Mouse (Mus musculus): Measurements from ENCODE around the gene Olfr1016. TPM values are rescaled to one million over a fixed set of nuclear protein-coding genes. Genes with fewer than 3 reads are reported as not detected.

The Olfr1016 gene
- polyA plus RNA-seq, 1 experiment from 2014 or later, result not detected

- DNase-seq (ENCODE audit: low spot score) (no peak), ATAC-seq (ENCODE audit: low FRiP score, low TSS enrichment) (no peak)
- Histone ChIP-seq H3K4me1 (replicated peaks; ENCODE audit: control insufficient read depth, insufficient read depth) (no peaks in the 10 kb centered on the region), H3K9me3 (ENCODE audit: control insufficient read depth, low read length) (no peaks in the 10 kb centered on the region), H3K9ac (ENCODE audit: low read length) (no peak within 1 kb of the TSS), H3K27me3 (ENCODE audit: control insufficient read depth, insufficient read depth, low read length) (no peaks in the 10 kb centered on the region), H3K36me3 (ENCODE audit: control insufficient read depth, insufficient read depth, low read length) (no peaks in the 10 kb centered on the region), H3K4me3 (ENCODE audit: low read depth, low read length) (no peak within 1 kb of the TSS), H3K4me2 (replicated peaks; ENCODE audit: low read depth) (no peak within 1 kb of the TSS), H3K27ac (replicated peaks) (no peak within 1 kb of the TSS)
- TF ChIP-seq EP300 (optimal IDR thresholded peaks at IDR 0.05) (no peak), CTCF (IDR thresholded peaks at IDR 0.05; ENCODE audit: low read depth) (no peak)
Measured at GRCm38 (mm10) chr2:85781717-85782116, 20.6 kb downstream of the Olfr1016 start, which contains the start of gene Olfr1015. Olfr1015 (plus strand) TSS chr2:85782017.

GRCm38 (mm10) chr2:85772413-85772812 lies 29.9 kb downstream of the Olfr1016 start, which contains the start of gene Olfr1014:
Olfr1014 (plus strand) TSS chr2:85772713.
- Histone ChIP-seq H3K4me2 (replicated peaks; ENCODE audit: low read depth) (no peak within 1 kb of the TSS), H3K9me3 (ENCODE audit: control insufficient read depth, low read length) (no peaks in the 10 kb centered on the region), H3K27me3 (ENCODE audit: control insufficient read depth, insufficient read depth, low read length) (no peaks in the 10 kb centered on the region), H3K4me3 (ENCODE audit: low read depth, low read length) (no peak within 1 kb of the TSS), H3K9ac (ENCODE audit: low read length) (no peak within 1 kb of the TSS), H3K27ac (replicated peaks) (no peak within 1 kb of the TSS), H3K36me3 (ENCODE audit: control insufficient read depth, insufficient read depth, low read length) (no peaks in the 10 kb centered on the region), H3K4me1 (replicated peaks; ENCODE audit: control insufficient read depth, insufficient read depth) (no peaks in the 10 kb centered on the region)
- TF ChIP-seq EP300 (optimal IDR thresholded peaks at IDR 0.05), result no peak
- no peak for TF ChIP-seq CTCF (IDR thresholded peaks at IDR 0.05; ENCODE audit: low read depth)
- DNase-seq (ENCODE audit: low spot score), result no peak
- ATAC-seq (ENCODE audit: low FRiP score, low TSS enrichment), result no peak

DNA sequence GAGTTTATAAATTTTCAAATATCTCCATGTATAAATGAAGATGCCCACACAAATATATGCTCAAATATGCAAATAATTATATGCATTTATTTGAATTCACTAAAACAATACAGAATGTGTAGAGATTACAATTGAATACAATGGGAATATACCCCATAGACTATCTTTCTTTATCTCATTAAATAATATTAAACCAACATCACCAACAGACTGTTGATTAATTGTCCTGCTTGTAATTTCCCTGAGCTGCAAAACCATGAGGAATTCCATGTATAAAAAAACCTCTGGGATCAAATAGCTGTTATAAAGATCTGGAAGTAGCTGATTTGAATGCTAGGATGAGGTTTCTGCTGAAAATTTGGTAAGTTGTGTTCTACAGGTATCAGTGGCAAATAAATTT lies 35.5 kb downstream of the Olfr1016 start, which contains the start of gene Olfr1013:
TSS of gene Olfr1013 (plus strand) at position 301 of the 400 bp plus-strand sequence.
- H3K4me1 ChIP-seq (replicated peaks; ENCODE audit: control insufficient read depth, insufficient read depth), result no peaks in the 10 kb centered on the region
- no peak within 1 kb of the TSS for H3K4me3 ChIP-seq (ENCODE audit: low read depth, low read length)
- DNase-seq (ENCODE audit: low spot score) (no peak), ATAC-seq (ENCODE audit: low FRiP score, low TSS enrichment) (no peak)
- H3K4me2 ChIP-seq (replicated peaks; ENCODE audit: low read depth), result no peak within 1 kb of the TSS
- H3K9ac ChIP-seq (ENCODE audit: low read length), result no peak within 1 kb of the TSS
- H3K27ac ChIP-seq (replicated peaks), result no peak within 1 kb of the TSS
- no peaks in the 10 kb centered on the region for H3K27me3 ChIP-seq (ENCODE audit: control insufficient read depth, insufficient read depth, low read length)
- H3K36me3 ChIP-seq (ENCODE audit: control insufficient read depth, insufficient read depth, low read length), result no peaks in the 10 kb centered on the region
- TF ChIP-seq EP300 (optimal IDR thresholded peaks at IDR 0.05) (no peak), CTCF (IDR thresholded peaks at IDR 0.05; ENCODE audit: low read depth) (no peak)
- no peaks in the 10 kb centered on the region for H3K9me3 ChIP-seq (ENCODE audit: control insufficient read depth, low read length)

DNA sequence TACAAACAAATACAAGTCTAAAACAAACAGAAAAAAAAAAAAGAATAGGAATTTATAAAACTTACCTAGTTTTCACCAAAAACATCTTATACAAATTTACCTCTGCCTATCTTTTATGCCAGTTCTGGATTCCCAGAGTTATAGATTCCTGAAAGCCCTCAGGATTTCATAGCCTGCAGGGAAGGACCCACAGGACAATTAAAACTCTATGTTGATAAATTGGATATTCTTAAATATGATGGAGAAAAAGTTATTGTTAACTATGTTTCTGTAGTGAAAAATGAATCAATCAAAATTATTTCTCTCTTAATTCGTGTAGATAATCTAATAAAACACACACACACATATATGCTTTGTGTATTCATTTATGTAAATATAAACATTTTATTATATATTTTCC lies 39.7 kb downstream of the Olfr1016 start, which contains the start of gene Olfr1012:
TSS of gene Olfr1012 (minus strand) at position 101 of the 400 bp plus-strand sequence.
- H3K36me3 ChIP-seq (ENCODE audit: control insufficient read depth, insufficient read depth, low read length), result no peaks in the 10 kb centered on the region
- DNase-seq (ENCODE audit: low spot score) (no peak), ATAC-seq (ENCODE audit: low FRiP score, low TSS enrichment) (no peak)
- H3K4me2 ChIP-seq (replicated peaks; ENCODE audit: low read depth), result no peak within 1 kb of the TSS
- no peaks in the 10 kb centered on the region for H3K27me3 ChIP-seq (ENCODE audit: control insufficient read depth, insufficient read depth, low read length)
- no peak within 1 kb of the TSS for H3K27ac ChIP-seq (replicated peaks)
- H3K4me1 ChIP-seq (replicated peaks; ENCODE audit: control insufficient read depth, insufficient read depth), result no peaks in the 10 kb centered on the region
- no peak for TF ChIP-seq CTCF (IDR thresholded peaks at IDR 0.05; ENCODE audit: low read depth)
- WGBS, result 45% methylated on average over 1 of the region's 1 CpGs
- H3K4me3 ChIP-seq (ENCODE audit: low read depth, low read length), result no peak within 1 kb of the TSS
- no peaks in the 10 kb centered on the region for H3K9me3 ChIP-seq (ENCODE audit: control insufficient read depth, low read length)
- no peak within 1 kb of the TSS for H3K9ac ChIP-seq (ENCODE audit: low read length)

DNA sequence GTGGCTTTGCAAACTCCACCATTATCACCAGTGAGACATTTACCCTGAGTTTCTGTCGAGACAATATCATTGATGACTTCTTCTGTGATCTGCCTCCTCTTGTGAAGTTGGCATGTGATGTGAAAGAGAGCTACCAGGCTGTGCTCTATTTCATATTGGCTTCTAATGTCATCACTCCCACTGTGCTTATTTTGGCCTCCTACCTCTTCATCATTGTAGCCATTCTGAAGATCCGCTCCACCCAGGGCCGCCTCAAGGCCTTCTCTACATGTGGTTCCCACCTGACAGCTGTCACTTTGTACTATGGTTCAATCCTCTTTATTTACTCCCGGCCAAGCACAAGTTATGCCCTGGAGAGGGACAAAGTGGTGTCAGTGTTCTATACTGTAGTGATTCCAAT lies 48.5 kb downstream of the Olfr1016 start:
- Histone ChIP-seq H3K9me3 (ENCODE audit: control insufficient read depth, low read length) (no peaks in the 10 kb centered on the region), H3K36me3 (ENCODE audit: control insufficient read depth, insufficient read depth, low read length) (no peaks in the 10 kb centered on the region), H3K27me3 (ENCODE audit: control insufficient read depth, insufficient read depth, low read length) (no peaks in the 10 kb centered on the region), H3K27ac (replicated peaks) (no peak overlapping the region), H3K9ac (ENCODE audit: low read length) (no peak overlapping the region), H3K4me2 (replicated peaks; ENCODE audit: low read depth) (no peak overlapping the region), H3K4me1 (replicated peaks; ENCODE audit: control insufficient read depth, insufficient read depth) (no peaks in the 10 kb centered on the region), H3K4me3 (ENCODE audit: low read depth, low read length) (no peak overlapping the region)
- ATAC-seq (ENCODE audit: low FRiP score, low TSS enrichment), result no peak
- no peak for DNase-seq (ENCODE audit: low spot score)
- 82% methylated on average over 4 of the region's 4 CpGs for WGBS
- TF ChIP-seq EP300 (optimal IDR thresholded peaks at IDR 0.05) (no peak), CTCF (IDR thresholded peaks at IDR 0.05; ENCODE audit: low read depth) (no peak)

Other genes with a start within 250 kb of the Olfr1016 start
- not detected in 2 replicates for gene Olfr996, start 223.3 kb downstream of the Olfr1016 start, polyA plus RNA-seq (2015; fragmentation: Nextera tagmentation; extraction: Ambion mirVana)
- gene Olfr998, start 213.6 kb downstream of the Olfr1016 start, polyA plus RNA-seq (2015; fragmentation: Nextera tagmentation; extraction: Ambion mirVana), result 0.10 TPM in 1 of 2 replicates, not detected in the other
- not detected in 2 replicates for gene Olfr1000, start 190.6 kb downstream of the Olfr1016 start, polyA plus RNA-seq (2015; fragmentation: Nextera tagmentation; extraction: Ambion mirVana)
- not detected in 2 replicates for gene Olfr1002, start 151.8 kb downstream of the Olfr1016 start, polyA plus RNA-seq (2015; fragmentation: Nextera tagmentation; extraction: Ambion mirVana)
- gene Olfr154, start 138.1 kb downstream of the Olfr1016 start, polyA plus RNA-seq (2015; fragmentation: Nextera tagmentation; extraction: Ambion mirVana), result not detected in 2 replicates
- not detected in 2 replicates for gene Olfr1006, start 123.8 kb downstream of the Olfr1016 start, polyA plus RNA-seq (2015; fragmentation: Nextera tagmentation; extraction: Ambion mirVana)
- not detected in 2 replicates for gene Olfr1008, start 113.1 kb downstream of the Olfr1016 start, polyA plus RNA-seq (2015; fragmentation: Nextera tagmentation; extraction: Ambion mirVana)
- gene Olfr1009, start 87.1 kb downstream of the Olfr1016 start, polyA plus RNA-seq (2015; fragmentation: Nextera tagmentation; extraction: Ambion mirVana), result not detected in 2 replicates
- gene Olfr1012, start 39.8 kb downstream of the Olfr1016 start, polyA plus RNA-seq (2015; fragmentation: Nextera tagmentation; extraction: Ambion mirVana), result not detected in 2 replicates
- not detected in 2 replicates for gene Olfr1013, start 35.4 kb downstream of the Olfr1016 start, polyA plus RNA-seq (2015; fragmentation: Nextera tagmentation; extraction: Ambion mirVana)
- not detected in 2 replicates for gene Olfr1014, start 29.8 kb downstream of the Olfr1016 start, polyA plus RNA-seq (2015; fragmentation: Nextera tagmentation; extraction: Ambion mirVana)
- gene Olfr1015, start 20.5 kb downstream of the Olfr1016 start, polyA plus RNA-seq (2015; fragmentation: Nextera tagmentation; extraction: Ambion mirVana), result not detected in 2 replicates
- gene Olfr1018, start 15.9 kb upstream of the Olfr1016 start, polyA plus RNA-seq (2015; fragmentation: Nextera tagmentation; extraction: Ambion mirVana), result not detected in 2 replicates
- not detected in 2 replicates for gene Olfr1019, start 42.9 kb upstream of the Olfr1016 start, polyA plus RNA-seq (2015; fragmentation: Nextera tagmentation; extraction: Ambion mirVana)
- gene Olfr1020, start 44.5 kb upstream of the Olfr1016 start, polyA plus RNA-seq (2015; fragmentation: Nextera tagmentation; extraction: Ambion mirVana), result not detected in 2 replicates
- not detected in 2 replicates for gene Olfr1022, start 66.0 kb upstream of the Olfr1016 start, polyA plus RNA-seq (2015; fragmentation: Nextera tagmentation; extraction: Ambion mirVana)
- gene Olfr1023, start 83.1 kb upstream of the Olfr1016 start, polyA plus RNA-seq (2015; fragmentation: Nextera tagmentation; extraction: Ambion mirVana), result not detected in 2 replicates
- not detected in 2 replicates for gene Olfr1024, start 102.5 kb upstream of the Olfr1016 start, polyA plus RNA-seq (2015; fragmentation: Nextera tagmentation; extraction: Ambion mirVana)
- gene Olfr1025-ps1, start 112.6 kb upstream of the Olfr1016 start, polyA plus RNA-seq (2015; fragmentation: Nextera tagmentation; extraction: Ambion mirVana), result not detected in 2 replicates
- not detected in 2 replicates for gene Olfr1026, start 119.0 kb upstream of the Olfr1016 start, polyA plus RNA-seq (2015; fragmentation: Nextera tagmentation; extraction: Ambion mirVana)
- not detected in 2 replicates for gene Olfr1028, start 147.9 kb upstream of the Olfr1016 start, polyA plus RNA-seq (2015; fragmentation: Nextera tagmentation; extraction: Ambion mirVana)
- gene Olfr1029, start 171.4 kb upstream of the Olfr1016 start, polyA plus RNA-seq (2015; fragmentation: Nextera tagmentation; extraction: Ambion mirVana), result not detected in 2 replicates
- not detected in 2 replicates for gene Olfr1030, start 176.7 kb upstream of the Olfr1016 start, polyA plus RNA-seq (2015; fragmentation: Nextera tagmentation; extraction: Ambion mirVana)
- not detected in 2 replicates for gene Olfr1031, start 187.8 kb upstream of the Olfr1016 start, polyA plus RNA-seq (2015; fragmentation: Nextera tagmentation; extraction: Ambion mirVana)
- gene Olfr1032, start 203.0 kb upstream of the Olfr1016 start, polyA plus RNA-seq (2015; fragmentation: Nextera tagmentation; extraction: Ambion mirVana), result not detected in 2 replicates
- gene Olfr1033, start 218.1 kb upstream of the Olfr1016 start, polyA plus RNA-seq (2015; fragmentation: Nextera tagmentation; extraction: Ambion mirVana), result 1.9 and 2.5 TPM in 2 replicates
- gene Olfr1034, start 243.3 kb upstream of the Olfr1016 start, polyA plus RNA-seq (2015; fragmentation: Nextera tagmentation; extraction: Ambion mirVana), result 0.01 and 0.02 TPM in 2 replicates

All from stomach, postnatal 0 days (tissue).